Mouse (Mus musculus): Measurements from ENCODE around the gene Gm49661. TPM values are rescaled to one million over a fixed set of nuclear protein-coding genes. Genes with fewer than 3 reads are reported as not detected.

Gene Gm49661
- total and polyA plus RNA-seq, 3 experiments = 3.1 TPM; not detected in 2

DNA sequence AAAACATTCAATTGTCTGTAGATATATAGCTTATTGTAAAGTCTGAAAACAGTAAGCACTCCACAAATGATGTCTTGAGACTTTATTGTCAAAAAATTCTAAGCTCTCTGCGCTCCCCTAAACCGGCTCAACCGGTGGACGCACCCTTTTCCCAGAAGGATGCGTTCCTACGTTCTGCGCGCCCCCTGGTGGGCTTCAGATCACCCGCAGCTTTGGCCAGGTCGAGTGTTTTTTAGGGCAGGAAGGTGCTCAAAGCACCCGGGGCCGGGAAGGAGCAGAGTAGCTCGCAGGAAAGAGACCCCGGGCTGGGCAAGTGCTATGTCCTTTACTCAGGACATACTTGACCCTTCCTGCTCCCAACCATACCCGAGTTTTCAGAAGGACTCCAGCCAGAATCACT, 20.6 kb upstream of the Gm49661 start:
- in situ Hi-C loops (cut with MboI; ENCODE audit: low pct_ligation_motif_present, low pct_unique_long_range_greater_than_20kb, low sequenced_read_pairs) (loop anchor here (5.0 kb wide), 1 partner anchor 37 kb away; the partner anchor contains the start of genes Asna1 and Trir), dilution Hi-C loops (cut with MboI; ENCODE audit: extremely low pct_ligation_motif_present, extremely low pct_unique_long_range_greater_than_20kb, low sequenced_read_pairs) (no loop called here)
- no peaks in the 10 kb centered on the region for H3K79me2 ChIP-seq (replicated peaks; ENCODE audit: control insufficient read depth, extremely low read depth, insufficient read depth, poor library complexity, severe bottlenecking)
- H3K27ac ChIP-seq (ENCODE audit: insufficient read depth, low read depth) = peak overlapping the region; percentile 55; the same call in 1 of the 2 replicates
- H3K27me3 ChIP-seq (replicated peaks) = no peaks in the 10 kb centered on the region
- DNase-seq (ENCODE audit: extremely low read depth) = peak; percentile 93
- H3K4me1 ChIP-seq (ENCODE audit: control insufficient read depth in 1 of 2, insufficient read depth in 2 of 2) = peaks cover 22 to 40% of the 10 kb centered on the region in 2 experiments
- peaks cover 1 to 22% of the 10 kb centered on the region in 2 experiments for H3K36me3 ChIP-seq (replicated peaks in 1 of 2; ENCODE audit: control insufficient read depth in 1 of 2, insufficient read depth in 1 of 2, low read length in 1 of 2)
- peak; percentile 16; the same call in 1 of the 2 replicates for TF ChIP-seq ETS1 (conservative IDR thresholded peaks at IDR 0.05; ENCODE audit: low read depth, low read length)
- TF ChIP-seq UBTF (IDR thresholded peaks at IDR 0.05; ENCODE audit: low read depth, low read length) = no peak
- TF ChIP-seq NRF1 (IDR thresholded peaks at IDR 0.05; ENCODE audit: low read depth, low read length) = no peak
- peak; percentile 94 for TF ChIP-seq ZC3H11A (IDR thresholded peaks at IDR 0.05; ENCODE audit: low read depth, low read length)
- peak; percentile 36; the same call in 1 of the 2 replicates for TF ChIP-seq BHLHE40 (IDR thresholded peaks at IDR 0.05; ENCODE audit: low read depth, low read length)
- peak; percentile 56; the same call in 1 of the 2 replicates for TF ChIP-seq ZNF384 (IDR thresholded peaks at IDR 0.05; ENCODE audit: low read depth, low read length)
- no peak for TF ChIP-seq EP300 (IDR thresholded peaks at IDR 0.05; ENCODE audit: low read length)
- peak; percentile 42 for TF ChIP-seq ELF1 (IDR thresholded peaks at IDR 0.05; ENCODE audit: low read depth, low read length)
- TF ChIP-seq MEF2A (IDR thresholded peaks at IDR 0.05; ENCODE audit: borderline replicate concordance, low read depth, low read length) = peak; percentile 28; the same call in 1 of the 2 replicates
- peak; percentile 78; the same call in 1 of the 2 replicates for TF ChIP-seq MAZ (IDR thresholded peaks at IDR 0.05; ENCODE audit: low read depth, low read length)
- 0 out of 2 replicates have a peak, but pooled peaks have one; percentile 33 for TF ChIP-seq RCOR1 (conservative IDR thresholded peaks at IDR 0.05; ENCODE audit: low read depth, low read length)
- TF ChIP-seq CHD1 (IDR thresholded peaks at IDR 0.05; ENCODE audit: low read depth, low read length) = peak; percentile 91; the same call in 1 of the 2 replicates
- TF ChIP-seq TCF12 (IDR thresholded peaks at IDR 0.05; ENCODE audit: low read depth, low read length) = peak; percentile 37; the same call in 1 of the 2 replicates
- TF ChIP-seq JUN (IDR thresholded peaks at IDR 0.05; ENCODE audit: insufficient read depth, low read depth, low read length) = no peak
- TF ChIP-seq RAD21 (IDR thresholded peaks at IDR 0.05; ENCODE audit: low read depth, low read length) = peak; percentile 91
- peak; percentile 76 for TF ChIP-seq IRF4 (IDR thresholded peaks at IDR 0.05; ENCODE audit: low read depth, low read length)
- TF ChIP-seq CTCF (conservative IDR thresholded peaks at IDR 0.05 in 1 of 2, IDR thresholded peaks at IDR 0.05 in 1 of 2; ENCODE audit: low read depth in 2 of 2, low read length in 2 of 2) = peak in 1 of 2 experiments; percentile 98; a peak in 2 of 4 replicates
- no peak for TF ChIP-seq GABPA (IDR thresholded peaks at IDR 0.05; ENCODE audit: insufficient replicate concordance, low read depth, low read length)
- peak; percentile 74 for TF ChIP-seq NELFE (IDR thresholded peaks at IDR 0.05; ENCODE audit: low read depth, low read length)
- TF ChIP-seq SMC3 (IDR thresholded peaks at IDR 0.05; ENCODE audit: low read depth, low read length) = peak; percentile 100
- TF ChIP-seq SIN3A (IDR thresholded peaks at IDR 0.05; ENCODE audit: low read length) = peak; percentile 88; the same call in 1 of the 2 replicates
- peak overlapping the region; percentile 51 to 70 (median 52) for H3K4me3 ChIP-seq (replicated peaks in 1 of 3; ENCODE audit: low read depth in 2 of 3, low read length in 2 of 3, poor library complexity in 1 of 3)
- peak overlapping the region; percentile 81 for H3K4me2 ChIP-seq (ENCODE audit: insufficient read depth, low read depth, poor library complexity, severe bottlenecking)
- no peaks in the 10 kb centered on the region for H3K9me3 ChIP-seq (replicated peaks; ENCODE audit: low read length)
- H3K9ac ChIP-seq (ENCODE audit: insufficient read depth, low read depth) = peak overlapping the region; percentile 93
